Mouse (Mus musculus): ENCODE measurements at regions not wholly inside any gene's neighbourhood (a gene's known extent, or its start where the extent isn't known, plus 50 kb on each side); places are given as distances from the start of the nearest gene placed in this dataset.
A peak's percentile ranks its signal among the peaks of the same experiment; 100 is the strongest.

GRCm38 (mm10) chr5:75248279-75248678 lies 96.2 kb downstream of the Pdgfra start:
- DNase-seq (ENCODE audit: extremely low spot score in 1 of 2, low spot score in 2 of 2): no peak
- intact Hi-C loops (cut with DNase I): no loop called here

GRCm38 (mm10) chr5:75249671-75250070 lies 97.6 kb downstream of the Pdgfra start:
- DNase-seq (ENCODE audit: extremely low spot score in 1 of 2, low spot score in 2 of 2): no peak
- intact Hi-C loops (cut with DNase I): no loop called here

- peak in 1 of 2 experiments; percentile 36 for DNase-seq (ENCODE audit: extremely low spot score in 1 of 2, low spot score in 2 of 2)
- intact Hi-C loops (cut with DNase I): no loop called here
Measured at GRCm38 (mm10) chr5:75253349-75253748, 101.3 kb downstream of the Pdgfra start.

- intact Hi-C loops (cut with DNase I): no loop called here
Measured at GRCm38 (mm10) chr5:75253830-75254229, 101.7 kb downstream of the Pdgfra start.

GRCm38 (mm10) chr5:75256186-75256585 lies 104.1 kb downstream of the Pdgfra start:
- intact Hi-C loops (cut with DNase I): no loop called here

More at GRCm38 (mm10) chr5:75253830-75254229, 101.7 kb downstream of the Pdgfra start:
- no peak for DNase-seq (ENCODE audit: extremely low spot score in 1 of 2, low spot score in 2 of 2)

GRCm38 (mm10) chr5:75257067-75257466 lies 105.0 kb downstream of the Pdgfra start:
- intact Hi-C loops (cut with DNase I): no loop called here
- no peak for DNase-seq (ENCODE audit: extremely low spot score in 1 of 2, low spot score in 2 of 2)

More at GRCm38 (mm10) chr5:75256186-75256585, 104.1 kb downstream of the Pdgfra start:
- DNase-seq (ENCODE audit: extremely low spot score in 1 of 2, low spot score in 2 of 2): no peak

- peak; percentile 32 to 44 for DNase-seq (ENCODE audit: extremely low spot score in 1 of 2, low spot score in 2 of 2)
- intact Hi-C loops (cut with DNase I): no loop called here
Measured at GRCm38 (mm10) chr5:75260247-75260646, 108.2 kb downstream of the Pdgfra start.

- intact Hi-C loops (cut with DNase I): no loop called here
Measured at GRCm38 (mm10) chr5:75266111-75266676, 114.1 kb downstream of the Pdgfra start.

GRCm38 (mm10) chr5:75266871-75267270 lies 114.8 kb downstream of the Pdgfra start:
- intact Hi-C loops (cut with DNase I): no loop called here
- no peak for DNase-seq (ENCODE audit: extremely low spot score in 1 of 2, low spot score in 2 of 2)

More at GRCm38 (mm10) chr5:75266111-75266676, 114.1 kb downstream of the Pdgfra start:
- no peak for DNase-seq (ENCODE audit: extremely low spot score in 1 of 2, low spot score in 2 of 2)

GRCm38 (mm10) chr5:75267766-75268165 lies 115.7 kb downstream of the Pdgfra start:
- no peak for DNase-seq (ENCODE audit: extremely low spot score in 1 of 2, low spot score in 2 of 2)
- intact Hi-C loops (cut with DNase I): no loop called here

GRCm38 (mm10) chr5:75278041-75278440 lies 125.9 kb downstream of the Pdgfra start:
- DNase-seq (ENCODE audit: extremely low spot score in 1 of 2, low spot score in 2 of 2): no peak
- intact Hi-C loops (cut with DNase I): no loop called here

- intact Hi-C loops (cut with DNase I): no loop called here
- DNase-seq (ENCODE audit: extremely low spot score in 1 of 2, low spot score in 2 of 2): no peak
Measured at GRCm38 (mm10) chr5:75279561-75280171, 127.6 kb downstream of the Pdgfra start.

GRCm38 (mm10) chr5:75280698-75281097 lies 128.6 kb downstream of the Pdgfra start:
- DNase-seq (ENCODE audit: extremely low spot score in 1 of 2, low spot score in 2 of 2): no peak
- intact Hi-C loops (cut with DNase I): no loop called here

- no peak for DNase-seq (ENCODE audit: extremely low spot score in 1 of 2, low spot score in 2 of 2)
- intact Hi-C loops (cut with DNase I): no loop called here
Measured at GRCm38 (mm10) chr5:75281510-75281909, 129.4 kb downstream of the Pdgfra start.

- intact Hi-C loops (cut with DNase I): no loop called here
- no peak for DNase-seq (ENCODE audit: extremely low spot score in 1 of 2, low spot score in 2 of 2)
Measured at GRCm38 (mm10) chr5:75282617-75283016, 130.5 kb downstream of the Pdgfra start.

GRCm38 (mm10) chr5:75283841-75284240 lies 131.7 kb downstream of the Pdgfra start:
- intact Hi-C loops (cut with DNase I): no loop called here
- DNase-seq (ENCODE audit: extremely low spot score in 1 of 2, low spot score in 2 of 2): no peak

- no peak for DNase-seq (ENCODE audit: extremely low spot score in 1 of 2, low spot score in 2 of 2)
- intact Hi-C loops (cut with DNase I): no loop called here
Measured at GRCm38 (mm10) chr5:75285950-75286349, 133.9 kb downstream of the Pdgfra start.

GRCm38 (mm10) chr5:75295676-75296075 lies 143.6 kb downstream of the Pdgfra start:
- no peak for DNase-seq (ENCODE audit: extremely low spot score in 1 of 2, low spot score in 2 of 2)
- intact Hi-C loops (cut with DNase I): no loop called here

- no peak for DNase-seq (ENCODE audit: extremely low spot score in 1 of 2, low spot score in 2 of 2)
- intact Hi-C loops (cut with DNase I): no loop called here
Measured at GRCm38 (mm10) chr5:75312897-75313296, 160.8 kb downstream of the Pdgfra start.

- intact Hi-C loops (cut with DNase I): no loop called here
Measured at GRCm38 (mm10) chr5:75315956-75316355, 163.9 kb downstream of the Pdgfra start.

GRCm38 (mm10) chr5:75320536-75320935 lies 168.4 kb downstream of the Pdgfra start:
- no peak for DNase-seq (ENCODE audit: extremely low spot score in 1 of 2, low spot score in 2 of 2)
- intact Hi-C loops (cut with DNase I): no loop called here

More at GRCm38 (mm10) chr5:75315956-75316355, 163.9 kb downstream of the Pdgfra start:
- no peak for DNase-seq (ENCODE audit: extremely low spot score in 1 of 2, low spot score in 2 of 2)
